Comparison of ENCODE assay signal across 29 mouse cellular contexts in the genomic region with DNA sequence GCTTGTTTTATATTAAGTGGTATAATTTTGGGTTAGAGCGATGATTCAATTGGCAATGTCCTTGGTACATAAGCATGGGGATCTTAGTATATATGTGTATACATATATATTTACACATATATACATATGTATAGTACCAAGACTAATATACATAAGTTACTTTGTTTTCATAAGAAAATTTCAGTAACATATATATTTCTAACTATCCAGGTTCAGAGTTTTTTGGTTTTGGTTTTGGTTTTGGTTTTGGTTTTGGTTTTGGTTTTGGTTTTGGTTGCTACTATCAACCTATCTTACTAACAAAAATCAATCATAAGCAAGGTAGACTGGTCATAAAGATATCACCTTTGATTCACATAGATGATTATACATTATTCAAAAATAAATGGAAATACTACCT.
"Had no signal": no experiment of that assay in that cellular context is flagged by ENCODE, and none has a peak within 500 bp of the region (broad histone marks: within the 10 kb centered on the region; RNA-seq: fewer than 3 reads in every experiment).

No protein-coding gene starts in this region.

- H3K9ac ChIP-seq: limb, embryonic 12.5 days; limb, embryonic 13.5 days; limb, embryonic 15.5 days; liver, embryonic 12.5 days; liver, embryonic 13.5 days; liver, embryonic 14.5 days; liver, embryonic 15.5 days; liver, postnatal 0 days; lung, embryonic 14.5 days; lung, embryonic 15.5 days; midbrain, embryonic 12.5 days; midbrain, embryonic 13.5 days; midbrain, embryonic 15.5 days had no signal

- H3K4me3 ChIP-seq: limb, embryonic 10.5 days; limb, embryonic 12.5 days; limb, embryonic 13.5 days; limb, embryonic 15.5 days; liver, embryonic 12.5 days; liver, embryonic 13.5 days; liver, embryonic 15.5 days; lung, embryonic 15.5 days; megakaryocyte, embryonic 14.5 days; midbrain, embryonic 10.5 days; midbrain, embryonic 12.5 days; midbrain, embryonic 13.5 days; midbrain, embryonic 15.5 days; myocyte had no signal

- H3K36me3 ChIP-seq: limb, embryonic 10.5 days; limb, embryonic 12.5 days; limb, embryonic 13.5 days; limb, embryonic 15.5 days; liver, embryonic 12.5 days; liver, embryonic 13.5 days; liver, embryonic 15.5 days; lung, embryonic 15.5 days; midbrain, embryonic 10.5 days; midbrain, embryonic 12.5 days; midbrain, embryonic 13.5 days; midbrain, embryonic 15.5 days had no signal

- H3K9me3 ChIP-seq: limb, embryonic 10.5 days; limb, embryonic 12.5 days; limb, embryonic 13.5 days; limb, embryonic 15.5 days; liver, embryonic 12.5 days; liver, embryonic 15.5 days; lung, embryonic 15.5 days; midbrain, embryonic 10.5 days; midbrain, embryonic 13.5 days; midbrain, embryonic 15.5 days had no signal

- H3K27ac ChIP-seq: limb, embryonic 10.5 days; limb, embryonic 12.5 days; limb, embryonic 13.5 days; limb, embryonic 15.5 days; liver, embryonic 12.5 days; liver, embryonic 13.5 days; liver, embryonic 14.5 days; liver, embryonic 15.5 days; lung, embryonic 15.5 days; macrophage; midbrain, embryonic 10.5 days; midbrain, embryonic 12.5 days; midbrain, embryonic 13.5 days; midbrain, embryonic 15.5 days had no signal

- H3K4me1 ChIP-seq: limb, embryonic 10.5 days; limb, embryonic 12.5 days; limb, embryonic 13.5 days; limb, embryonic 15.5 days; liver, embryonic 12.5 days; liver, embryonic 13.5 days; liver, embryonic 15.5 days; lung, embryonic 15.5 days; megakaryocyte, embryonic 14.5 days; midbrain, embryonic 10.5 days; midbrain, embryonic 12.5 days; midbrain, embryonic 13.5 days; midbrain, embryonic 15.5 days had no signal

- H3K27me3 ChIP-seq: limb, embryonic 12.5 days; limb, embryonic 13.5 days; limb, embryonic 15.5 days; liver, embryonic 12.5 days; liver, embryonic 13.5 days; liver, embryonic 15.5 days; lung, embryonic 15.5 days; megakaryocyte, embryonic 14.5 days; midbrain, embryonic 12.5 days; midbrain, embryonic 13.5 days; midbrain, embryonic 15.5 days had no signal

- H3K4me2 ChIP-seq: limb, embryonic 12.5 days; limb, embryonic 13.5 days; limb, embryonic 15.5 days; liver, embryonic 11.5 days; liver, embryonic 12.5 days; liver, embryonic 13.5 days; liver, embryonic 15.5 days; lung, embryonic 14.5 days; lung, embryonic 15.5 days; midbrain, embryonic 11.5 days; midbrain, embryonic 12.5 days; midbrain, embryonic 13.5 days; midbrain, embryonic 15.5 days had no signal

- DNase-seq: left cerebral cortex, postnatal 4 days; liver; liver, embryonic 13.5 days; liver, postnatal 0 days; lung, adult 18-20 months; lung, adult 2 months; lung, embryonic 14.5 days; lung, postnatal 10 days; lung, postnatal 14 days; lung, postnatal 36 days; lung, postnatal 4 days; midbrain, embryonic 14.5 days had no signal
